Mouse (Mus musculus) midbrain, embryonic 14.5 days (tissue): ENCODE data around the gene Gm17617. TPM values are rescaled to one million over a fixed set of nuclear protein-coding genes. Genes with fewer than 3 reads are reported as not detected.

Experiments used
- ATAC-seq: fragments of 200-750 bp; cut with Nextera tagmentation; 2 replicates; pipeline ENCODE4 v1.8.0; 2017; ENCODE audit warnings: moderate number of reproducible peaks, moderate library complexity; ENCODE audit not compliant: low FRiP score, low TSS enrichment
- DNase-seq: peaks from one replicate; pipeline ENCODE4 v3.0.0-alpha.2; 2015
- H3K27ac ChIP-seq: fragments of 300-500 bp; sonication (generic); replicated peaks from 2 replicates; pipeline ENCODE4 v1.5.1; 2014; ENCODE audit warnings: mild to moderate bottlenecking, low read depth, low read length, moderate library complexity
- H3K27me3 ChIP-seq: fragments of 300-500 bp; sonication (generic); 2 replicates; pipeline ENCODE4 v1.6.1; 2014; ENCODE audit warnings: low read length, control low read depth, mixed read lengths; ENCODE audit not compliant: control insufficient read depth, insufficient read depth
- H3K36me3 ChIP-seq: fragments of 300-500 bp; sonication (generic); 2 replicates; pipeline ENCODE4 v1.6.1; 2014; ENCODE audit warnings: low read length, control low read depth; ENCODE audit not compliant: control insufficient read depth, insufficient read depth
- H3K4me1 ChIP-seq: fragments of 300-500 bp; sonication (generic); 2 replicates; pipeline ENCODE4 v1.6.1; 2014; ENCODE audit warnings: mild to moderate bottlenecking, antibody characterized with exemption, low read length, control low read depth; ENCODE audit not compliant: control insufficient read depth, insufficient read depth
- H3K4me2 ChIP-seq: fragments of 300-500 bp; sonication (generic); 2 replicates; pipeline ENCODE4 v1.6.1; 2014; ENCODE audit warnings: mild to moderate bottlenecking, low read length, moderate library complexity
- H3K4me3 ChIP-seq: fragments of 300-500 bp; sonication (generic); replicated peaks from 2 replicates; pipeline ENCODE4 v1.5.1; 2014; ENCODE audit warnings: low read depth, low read length
- H3K9ac ChIP-seq: fragments of 300-500 bp; sonication (generic); replicated peaks from 2 replicates; pipeline ENCODE4 v1.6.1; 2014; ENCODE audit warnings: mild to moderate bottlenecking, low read length, moderate library complexity
- H3K9me3 ChIP-seq: fragments of 300-500 bp; sonication (generic); 2 replicates; pipeline ENCODE4 v1.6.1; 2016; ENCODE audit warnings: low read length, control low read depth, mixed read lengths; ENCODE audit not compliant: control insufficient read depth
- WGBS: fragments of 180-500 bp; shearing (Covaris S2); extraction: QIAGEN DNeasy Blood & Tissue Kit; methylation state at CpG from one replicate; pipeline ENCODE4 v1.1.7; 2014; 5-methylcytosine and 5-hydroxymethylcytosine counted together
- polyA plus RNA-seq: library from polyadenylated mRNA; unstranded; fragments of >200 nt; fragmentation: Nextera tagmentation; extraction: Ambion mirVana; gene quantifications from 2 replicates; pipeline ENCODE4 v1.2.1, GENCODE M21; 2014

Gene Gm17617
- polyA plus RNA-seq = not detected in 2 replicates

DNA sequence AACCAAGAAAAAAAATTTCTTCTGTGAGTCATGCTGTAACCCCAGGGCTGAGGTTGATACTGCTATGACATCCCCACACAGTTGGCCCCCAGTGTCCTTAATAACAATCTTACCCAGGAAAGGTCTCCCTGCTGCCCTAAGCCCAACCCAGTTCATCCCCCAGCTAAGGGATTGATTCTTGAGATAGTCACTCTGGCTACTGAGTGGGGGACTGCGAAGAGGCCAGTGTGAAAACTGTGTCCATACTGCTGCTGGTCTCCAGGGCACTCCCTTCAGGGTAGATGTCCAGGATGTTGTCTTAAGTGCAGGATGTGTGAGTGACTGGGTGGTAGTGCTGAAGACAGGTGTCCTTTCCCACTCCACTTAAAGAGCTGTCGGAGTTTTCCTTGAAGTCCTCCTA, at the start of gene Gm17617:
Gene Gm17617, minus strand, starts transcription at position 101 of the 400 bp plus-strand sequence.
- WGBS = 95% methylated on average over 2 of the region's 2 CpGs
- no peaks in the 10 kb centered on the region for H3K27me3 ChIP-seq
- H3K36me3 ChIP-seq = peaks cover 41% of the 10 kb centered on the region
- H3K4me3 ChIP-seq = no peak within 1 kb of the TSS
- H3K9ac ChIP-seq = no peak within 1 kb of the TSS
- no peaks in the 10 kb centered on the region for H3K9me3 ChIP-seq
- H3K27ac ChIP-seq = no peak within 1 kb of the TSS
- DNase-seq (no peak), ATAC-seq (no peak)
- no peak within 1 kb of the TSS for H3K4me2 ChIP-seq
- H3K4me1 ChIP-seq = no peaks in the 10 kb centered on the region

DNA sequence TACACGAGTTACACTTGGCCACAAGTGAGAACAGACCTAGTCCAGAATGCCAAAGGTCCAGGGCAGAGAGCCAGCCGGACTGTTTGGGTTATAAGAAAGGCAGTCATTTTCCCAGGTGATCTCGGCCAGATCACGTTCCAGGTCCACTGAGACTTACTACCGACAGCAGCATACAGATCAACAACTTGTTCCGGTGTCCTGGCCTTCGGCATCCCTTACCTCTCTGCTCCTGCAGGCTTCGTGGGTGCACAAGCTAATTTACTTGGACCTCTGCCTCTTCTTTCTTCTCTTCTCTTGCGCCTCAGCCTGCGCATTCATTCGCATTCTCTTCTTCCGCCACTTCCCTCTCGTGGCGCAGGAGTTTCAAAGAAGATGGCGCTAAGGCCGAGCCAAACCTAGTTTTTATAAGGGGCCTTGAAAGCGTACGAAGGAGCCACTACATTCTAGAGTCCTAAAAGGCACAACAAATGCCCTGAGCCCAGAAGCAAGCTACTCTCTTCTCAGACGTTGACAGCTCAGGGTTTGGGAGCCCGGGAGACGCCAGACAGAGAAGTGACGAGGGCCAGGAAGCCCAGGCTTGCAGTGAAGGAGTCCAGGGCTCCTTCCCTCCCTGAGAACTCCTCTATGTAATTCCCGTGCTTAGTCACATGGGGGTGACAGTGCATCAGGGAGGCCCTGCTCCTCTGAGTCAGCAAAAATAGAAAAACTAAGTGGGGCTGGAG, 49.0 kb upstream of the Gm17617 start:
- 4% methylated on average over 23 of the region's 23 CpGs for WGBS
- Histone ChIP-seq H3K4me1 (peaks cover 6% of the 10 kb centered on the region; the same call in 1 of the 2 replicates), H3K36me3 (no peaks in the 10 kb centered on the region), H3K27me3 (no peaks in the 10 kb centered on the region), H3K9ac (no peak overlapping the region; the same call in 1 of the 2 replicates), H3K9me3 (no peaks in the 10 kb centered on the region), H3K4me3 (peak overlapping the region; percentile 24), H3K4me2 (peak overlapping the region; percentile 49), H3K27ac (peak overlapping the region; percentile 74)
- peak; percentile 81 for DNase-seq
- ATAC-seq = no peak; the same call in 1 of the 2 replicates

DNA sequence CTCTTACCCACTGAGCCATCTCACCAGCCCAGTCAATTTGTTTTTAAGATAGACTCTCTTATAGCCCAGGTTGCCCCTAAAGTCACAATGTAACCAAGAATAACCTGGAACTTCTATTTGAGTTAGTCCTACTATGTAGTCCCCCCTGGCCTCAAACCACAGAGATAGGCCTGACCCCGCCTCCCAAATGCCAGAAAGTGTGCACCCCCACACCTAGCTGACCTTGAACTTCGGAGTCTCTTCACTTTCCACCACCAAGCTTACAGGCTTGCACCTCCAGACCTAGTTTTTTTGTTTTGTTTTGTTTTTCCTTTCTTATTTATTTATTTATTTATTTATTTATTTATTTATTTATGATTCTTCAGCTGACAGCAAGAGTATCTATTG, 48.4 kb upstream of the Gm17617 start:
- H3K9ac ChIP-seq = no peak overlapping the region
- H3K4me1 ChIP-seq = peaks cover 6% of the 10 kb centered on the region; the same call in 1 of the 2 replicates
- H3K36me3 ChIP-seq = no peaks in the 10 kb centered on the region
- H3K27ac ChIP-seq = no peak overlapping the region
- DNase-seq (no peak), ATAC-seq (no peak)
- H3K4me2 ChIP-seq = peak overlapping the region; percentile 49
- H3K9me3 ChIP-seq = no peaks in the 10 kb centered on the region
- 79% methylated on average over 2 of the region's 2 CpGs for WGBS
- peak overlapping the region; percentile 24 for H3K4me3 ChIP-seq
- no peaks in the 10 kb centered on the region for H3K27me3 ChIP-seq

DNA sequence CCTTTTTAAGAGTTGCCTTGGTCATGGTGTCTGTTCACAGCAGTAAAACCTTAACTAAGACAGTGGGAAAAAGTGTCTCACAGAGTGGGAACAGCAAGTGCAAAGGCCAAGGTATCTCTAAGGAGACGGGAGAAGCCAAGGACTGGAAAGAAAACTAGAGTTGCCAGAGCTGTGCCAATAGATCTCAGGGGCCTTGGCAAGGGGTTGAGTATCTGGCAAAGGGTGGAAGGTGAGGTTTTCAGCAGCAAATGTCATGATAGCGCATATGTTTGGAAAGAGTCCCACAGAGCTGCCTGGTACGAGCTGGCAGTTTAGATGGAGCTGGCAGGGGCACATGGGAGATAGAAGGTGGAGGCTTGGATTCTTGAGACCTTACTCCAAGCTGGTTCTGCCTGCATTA, 46.2 kb upstream of the Gm17617 start:
- Histone ChIP-seq H3K4me1 (peaks cover 6% of the 10 kb centered on the region; the same call in 1 of the 2 replicates), H3K9ac (no peak overlapping the region), H3K36me3 (no peaks in the 10 kb centered on the region), H3K4me2 (no peak overlapping the region), H3K9me3 (no peaks in the 10 kb centered on the region), H3K4me3 (no peak overlapping the region), H3K27me3 (no peaks in the 10 kb centered on the region), H3K27ac (no peak overlapping the region)
- DNase-seq (no peak), ATAC-seq (no peak)
- WGBS = 89% methylated on average over 3 of the region's 3 CpGs

DNA sequence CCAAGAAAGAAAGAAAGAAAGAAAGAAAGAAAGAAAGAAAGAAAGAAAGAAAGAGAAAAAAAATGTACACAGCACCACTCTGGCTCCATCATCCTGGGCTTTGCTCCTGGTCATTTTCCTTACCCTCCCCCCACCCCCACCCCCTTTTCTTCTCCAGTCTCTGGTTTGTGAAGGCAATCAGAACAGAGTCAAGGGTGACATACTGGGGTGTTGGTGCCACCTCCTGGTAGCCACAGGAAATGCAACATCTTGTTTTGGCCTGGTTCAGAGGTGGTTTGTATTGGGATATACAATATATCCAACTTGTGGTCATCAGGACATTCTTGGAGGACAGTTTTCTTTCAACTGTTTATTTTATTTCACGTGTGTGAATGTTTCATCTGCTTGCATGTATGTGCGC, 45.2 kb upstream of the Gm17617 start:
- no peaks in the 10 kb centered on the region for H3K36me3 ChIP-seq
- H3K27ac ChIP-seq = no peak overlapping the region
- peak; percentile 82 for DNase-seq
- no peak overlapping the region for H3K4me3 ChIP-seq
- ATAC-seq = peak; percentile 48; the same call in 1 of the 2 replicates
- no peak overlapping the region for H3K4me2 ChIP-seq
- peaks cover 6% of the 10 kb centered on the region; the same call in 1 of the 2 replicates for H3K4me1 ChIP-seq
- 37% methylated on average over 2 of the region's 2 CpGs for WGBS
- H3K9me3 ChIP-seq = no peaks in the 10 kb centered on the region
- H3K27me3 ChIP-seq = no peaks in the 10 kb centered on the region
- no peak overlapping the region for H3K9ac ChIP-seq

DNA sequence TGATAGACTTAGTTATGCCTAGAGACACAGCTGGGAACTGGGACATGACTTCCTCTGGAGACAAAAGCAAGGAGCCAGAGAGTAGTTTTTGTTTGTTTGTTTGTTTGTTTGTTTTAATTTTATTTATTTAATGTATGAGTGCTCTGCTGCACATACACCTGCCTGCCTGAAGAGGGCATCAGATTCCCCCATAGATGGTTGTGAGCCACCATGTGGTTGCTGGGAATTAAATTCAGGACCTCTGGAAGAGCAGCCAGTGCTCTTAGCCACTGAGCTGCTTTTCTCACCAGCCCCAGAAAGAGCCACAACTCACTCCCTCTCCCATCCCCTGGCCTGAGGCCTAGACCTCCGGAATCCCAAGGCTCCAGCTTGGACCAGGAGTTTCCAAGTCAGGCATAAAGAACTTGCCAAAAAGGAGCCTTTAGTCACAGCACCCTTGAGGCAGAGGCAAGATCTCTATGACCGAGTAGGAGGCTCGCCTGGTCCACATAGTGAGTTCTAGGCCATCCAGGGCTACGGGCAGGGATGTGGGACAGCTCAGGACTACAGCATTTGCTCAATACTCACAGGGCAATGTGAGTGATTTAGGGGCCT, 44.7 kb upstream of the Gm17617 start:
- H3K36me3 ChIP-seq = no peaks in the 10 kb centered on the region
- no peak overlapping the region for H3K4me2 ChIP-seq
- H3K27me3 ChIP-seq = no peaks in the 10 kb centered on the region
- H3K4me1 ChIP-seq = peaks cover 6% of the 10 kb centered on the region; the same call in 1 of the 2 replicates
- 59% methylated on average over 4 of the region's 4 CpGs for WGBS
- no peak overlapping the region for H3K4me3 ChIP-seq
- DNase-seq = no peak
- no peak overlapping the region for H3K9ac ChIP-seq
- no peak overlapping the region for H3K27ac ChIP-seq
- no peak for ATAC-seq
- H3K9me3 ChIP-seq = no peaks in the 10 kb centered on the region

DNA sequence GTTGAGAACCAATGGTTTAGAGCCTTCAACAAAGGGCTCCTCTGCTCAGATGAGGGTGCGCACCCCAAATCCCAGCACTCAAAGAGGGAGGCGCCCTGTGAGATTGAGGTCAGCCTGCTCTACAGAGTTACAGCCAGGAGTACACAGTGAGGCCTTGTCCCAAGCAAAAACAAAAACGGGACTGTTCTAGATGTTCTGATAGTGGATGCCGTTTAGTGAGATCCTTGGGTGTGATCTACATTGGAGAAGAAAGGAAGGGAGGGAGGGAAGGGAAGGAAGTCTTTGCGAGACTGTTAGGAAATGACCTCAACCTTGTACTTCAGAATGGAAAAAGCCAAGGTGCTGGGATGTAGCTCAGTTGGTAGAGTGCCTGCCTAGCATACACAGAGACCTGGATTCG, 42.9 kb upstream of the Gm17617 start:
- no peaks in the 10 kb centered on the region for H3K27me3 ChIP-seq
- no peaks in the 10 kb centered on the region for H3K9me3 ChIP-seq
- 89% methylated on average over 6 of the region's 6 CpGs for WGBS
- ATAC-seq = no peak
- DNase-seq = no peak
- H3K36me3 ChIP-seq = no peaks in the 10 kb centered on the region
- no peak overlapping the region for H3K4me3 ChIP-seq
- peaks cover 12% of the 10 kb centered on the region for H3K4me1 ChIP-seq
- no peak overlapping the region for H3K4me2 ChIP-seq
- H3K27ac ChIP-seq = no peak overlapping the region
- H3K9ac ChIP-seq = no peak overlapping the region

DNA sequence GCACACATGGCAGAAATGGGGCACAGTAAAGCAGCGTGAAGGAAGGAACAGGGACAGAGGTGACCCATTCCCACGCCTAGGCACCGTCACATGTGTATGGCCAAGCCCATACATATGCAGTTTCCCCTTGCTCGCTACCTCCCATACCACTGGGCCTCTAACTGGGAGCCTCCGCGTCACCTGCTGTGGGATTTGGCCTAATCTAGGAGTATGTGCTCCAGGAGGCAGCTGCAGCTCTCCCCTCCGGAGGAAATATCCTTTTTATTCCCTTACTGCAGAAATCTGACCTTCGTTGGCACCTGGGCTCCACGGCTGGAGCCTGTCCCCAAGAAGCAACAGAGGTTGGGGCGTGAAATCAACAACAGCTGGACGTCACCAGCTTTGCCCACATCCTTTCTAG, 41.0 kb upstream of the Gm17617 start:
- Histone ChIP-seq H3K4me1 (peaks cover 16% of the 10 kb centered on the region), H3K4me2 (no peak overlapping the region), H3K4me3 (no peak overlapping the region), H3K9me3 (no peaks in the 10 kb centered on the region), H3K36me3 (no peaks in the 10 kb centered on the region), H3K27me3 (no peaks in the 10 kb centered on the region), H3K9ac (no peak overlapping the region), H3K27ac (no peak overlapping the region)
- WGBS = 71% methylated on average over 11 of the region's 11 CpGs
- DNase-seq (no peak), ATAC-seq (no peak)

DNA sequence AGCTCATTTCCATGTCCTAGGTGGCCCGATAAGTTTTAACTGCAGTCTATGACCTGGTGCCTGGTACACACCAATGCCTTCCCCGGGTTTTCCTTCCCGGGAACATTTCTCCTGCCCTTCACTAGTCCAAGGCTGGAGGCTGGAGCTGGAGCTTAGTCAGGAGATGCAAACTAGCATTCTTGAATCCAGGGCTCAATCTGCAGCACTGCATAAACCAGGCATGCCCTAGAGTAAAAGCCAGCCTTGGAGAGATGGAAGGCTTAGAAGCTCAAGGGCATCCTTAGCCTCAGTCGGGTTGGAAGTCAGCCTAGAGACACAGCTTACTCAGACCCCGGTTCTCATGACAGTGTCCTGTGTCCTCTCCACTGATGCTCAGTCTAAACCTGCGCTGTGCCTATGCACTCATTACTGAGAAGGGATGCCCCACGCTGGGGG, 39.0 kb upstream of the Gm17617 start:
- no peaks in the 10 kb centered on the region for H3K36me3 ChIP-seq
- no peak overlapping the region for H3K4me3 ChIP-seq
- no peak overlapping the region for H3K9ac ChIP-seq
- H3K4me2 ChIP-seq = no peak overlapping the region
- no peak overlapping the region for H3K27ac ChIP-seq
- no peaks in the 10 kb centered on the region for H3K27me3 ChIP-seq
- WGBS = 43% methylated on average over 7 of the region's 7 CpGs
- DNase-seq (no peak), ATAC-seq (no peak)
- H3K9me3 ChIP-seq = no peaks in the 10 kb centered on the region
- H3K4me1 ChIP-seq = peaks cover 25% of the 10 kb centered on the region
